Mouse (Mus musculus): ENCODE measurements around the gene Hoxb9. TPM values are rescaled to one million over a fixed set of nuclear protein-coding genes. Genes with fewer than 3 reads are reported as not detected.
A peak's percentile ranks its signal among the peaks of the same experiment; 100 is the strongest.

Gene Hoxb9
- polyA plus RNA-seq, 1 experiment: 0.27 TPM

GRCm38 (mm10) chr11:96289293-96289692, 18.0 kb downstream of the Hoxb9 start:
- Histone ChIP-seq H3K27me3 (ENCODE audit: control insufficient read depth, insufficient read depth, low read length) (peaks cover 48% of the 10 kb centered on the region), H3K27ac (ENCODE audit: insufficient read depth, low read length) (no peak overlapping the region), H3K36me3 (ENCODE audit: control insufficient read depth, insufficient read depth, low read length) (no peaks in the 10 kb centered on the region), H3K4me1 (ENCODE audit: control insufficient read depth, insufficient read depth, insufficient read length) (peaks cover 8% of the 10 kb centered on the region), H3K4me3 (ENCODE audit: extremely low read depth, insufficient read depth, insufficient read length) (no peak overlapping the region)
- DNase-seq (ENCODE audit: low read depth in 1 of 2, low spot score in 2 of 2): no peak
- TF ChIP-seq CTCF (IDR thresholded peaks at IDR 0.05; ENCODE audit: extremely low read depth, insufficient read depth, insufficient read length, insufficient replicate concordance): no peak
- TF ChIP-seq POLR2A (IDR thresholded peaks at IDR 0.05; ENCODE audit: low read depth, low read length): no peak
- WGBS: 55% methylated on average over 21 of the region's 21 CpGs

GRCm38 (mm10) chr11:96289837-96290236, 18.6 kb downstream of the Hoxb9 start:
- DNase-seq (ENCODE audit: low read depth in 1 of 2, low spot score in 2 of 2): no peak
- 73% methylated on average over 6 of the region's 6 CpGs for WGBS
- TF ChIP-seq CTCF (IDR thresholded peaks at IDR 0.05; ENCODE audit: extremely low read depth, insufficient read depth, insufficient read length, insufficient replicate concordance) (no peak), POLR2A (IDR thresholded peaks at IDR 0.05; ENCODE audit: low read depth, low read length) (no peak)
- no peak overlapping the region for H3K27ac ChIP-seq (ENCODE audit: insufficient read depth, low read length)
- peaks cover 46% of the 10 kb centered on the region for H3K27me3 ChIP-seq (ENCODE audit: control insufficient read depth, insufficient read depth, low read length)
- H3K4me1 ChIP-seq (ENCODE audit: control insufficient read depth, insufficient read depth, insufficient read length): peaks cover 8% of the 10 kb centered on the region
- no peaks in the 10 kb centered on the region for H3K36me3 ChIP-seq (ENCODE audit: control insufficient read depth, insufficient read depth, low read length)
- H3K4me3 ChIP-seq (ENCODE audit: extremely low read depth, insufficient read depth, insufficient read length): no peak overlapping the region

- TF ChIP-seq CTCF (IDR thresholded peaks at IDR 0.05; ENCODE audit: extremely low read depth, insufficient read depth, insufficient read length, insufficient replicate concordance) (no peak), POLR2A (IDR thresholded peaks at IDR 0.05; ENCODE audit: low read depth, low read length) (no peak)
- WGBS: 72% methylated on average over 17 of the region's 17 CpGs
- Histone ChIP-seq H3K4me3 (ENCODE audit: extremely low read depth, insufficient read depth, insufficient read length) (no peak overlapping the region), H3K27me3 (ENCODE audit: control insufficient read depth, insufficient read depth, low read length) (peaks cover 45% of the 10 kb centered on the region), H3K36me3 (ENCODE audit: control insufficient read depth, insufficient read depth, low read length) (no peaks in the 10 kb centered on the region), H3K27ac (ENCODE audit: insufficient read depth, low read length) (no peak overlapping the region), H3K4me1 (ENCODE audit: control insufficient read depth, insufficient read depth, insufficient read length) (peaks cover 8% of the 10 kb centered on the region)
- no peak for DNase-seq (ENCODE audit: low read depth in 1 of 2, low spot score in 2 of 2)
Observed at GRCm38 (mm10) chr11:96290705-96291355, 19.6 kb downstream of the Hoxb9 start.

- peaks cover 39% of the 10 kb centered on the region for H3K27me3 ChIP-seq (ENCODE audit: control insufficient read depth, insufficient read depth, low read length)
- H3K4me1 ChIP-seq (ENCODE audit: control insufficient read depth, insufficient read depth, insufficient read length): peaks cover 2% of the 10 kb centered on the region
Observed at GRCm38 (mm10) chr11:96291681-96292564, 20.7 kb downstream of the Hoxb9 start, which contains the start of gene Hoxb6. Hoxb6 (plus strand) TSS chr11:96292476.

GRCm38 (mm10) chr11:96292565-96293301, 21.5 kb downstream of the Hoxb9 start:
- no peak overlapping the region for H3K27ac ChIP-seq (ENCODE audit: insufficient read depth, low read length)
- 6% methylated on average over 12 of the region's 12 CpGs for WGBS
- TF ChIP-seq CTCF (IDR thresholded peaks at IDR 0.05; ENCODE audit: extremely low read depth, insufficient read depth, insufficient read length, insufficient replicate concordance) (no peak), POLR2A (IDR thresholded peaks at IDR 0.05; ENCODE audit: low read depth, low read length) (no peak)
- H3K36me3 ChIP-seq (ENCODE audit: control insufficient read depth, insufficient read depth, low read length): no peaks in the 10 kb centered on the region
- H3K27me3 ChIP-seq (ENCODE audit: control insufficient read depth, insufficient read depth, low read length): peaks cover 36% of the 10 kb centered on the region
- DNase-seq (ENCODE audit: low read depth in 1 of 2, low spot score in 2 of 2): no peak
- H3K4me1 ChIP-seq (ENCODE audit: control insufficient read depth, insufficient read depth, insufficient read length): peaks cover 2% of the 10 kb centered on the region; the same call in 1 of the 2 replicates
- H3K4me3 ChIP-seq (ENCODE audit: extremely low read depth, insufficient read depth, insufficient read length): peak overlapping the region; percentile 16; the same call in 1 of the 2 replicates

More at GRCm38 (mm10) chr11:96291681-96292564, 20.7 kb downstream of the Hoxb9 start, which contains the start of gene Hoxb6:
- Histone ChIP-seq H3K27ac (ENCODE audit: insufficient read depth, low read length) (no peak within 1 kb of the TSS), H3K4me3 (ENCODE audit: extremely low read depth, insufficient read depth, insufficient read length) (peak within 1 kb of the TSS; percentile 16; the same call in 1 of the 2 replicates), H3K36me3 (ENCODE audit: control insufficient read depth, insufficient read depth, low read length) (no peaks in the 10 kb centered on the region)
- 26% methylated on average over 22 of the region's 22 CpGs for WGBS
- TF ChIP-seq CTCF (IDR thresholded peaks at IDR 0.05; ENCODE audit: extremely low read depth, insufficient read depth, insufficient read length, insufficient replicate concordance) (no peak), POLR2A (IDR thresholded peaks at IDR 0.05; ENCODE audit: low read depth, low read length) (no peak)
- no peak for DNase-seq (ENCODE audit: low read depth in 1 of 2, low spot score in 2 of 2)

GRCm38 (mm10) chr11:96293302-96293921, 22.2 kb downstream of the Hoxb9 start:
- no peak for TF ChIP-seq POLR2A (IDR thresholded peaks at IDR 0.05; ENCODE audit: low read depth, low read length)
- TF ChIP-seq CTCF (IDR thresholded peaks at IDR 0.05; ENCODE audit: extremely low read depth, insufficient read depth, insufficient read length, insufficient replicate concordance): no peak
- DNase-seq (ENCODE audit: low read depth in 1 of 2, low spot score in 2 of 2): no peak
- Histone ChIP-seq H3K4me3 (ENCODE audit: extremely low read depth, insufficient read depth, insufficient read length) (peak overlapping the region; percentile 16; the same call in 1 of the 2 replicates), H3K36me3 (ENCODE audit: control insufficient read depth, insufficient read depth, low read length) (no peaks in the 10 kb centered on the region), H3K27ac (ENCODE audit: insufficient read depth, low read length) (no peak overlapping the region), H3K4me1 (ENCODE audit: control insufficient read depth, insufficient read depth, insufficient read length) (peaks cover 2% of the 10 kb centered on the region; the same call in 1 of the 2 replicates), H3K27me3 (ENCODE audit: control insufficient read depth, insufficient read depth, low read length) (peaks cover 36% of the 10 kb centered on the region)
- 6% methylated on average over 22 of the region's 22 CpGs for WGBS

Measured in spleen, adult 2 months (tissue).